In genomic region chr14:122463080-122463691, GRCm38 (mm10) we compare ENCODE assay signal across 8 mouse cellular contexts. TPM values are rescaled to one million over a fixed set of nuclear protein-coding genes. Genes with fewer than 3 reads are reported as not detected.
A peak's percentile ranks its signal among the peaks of the same experiment; 100 is the strongest.
DNase-seq lines count a peak whose midpoint lies in the region; ATAC-seq and TF ChIP-seq lines count a peak whose summit lies in the region.

No protein-coding gene starts in this region.

- under 1% methylated on average over 40 of the region's 40 CpGs for WGBS in heart, embryonic 11.5 days (ENCODE audit: insufficient replicate concordance)
- under 1% methylated on average over 40 of the region's 40 CpGs for WGBS in embryonic facial prominence, embryonic 10.5 days
- 2% methylated on average over 40 of the region's 40 CpGs for WGBS in intestine, embryonic 16.5 days
- under 1% methylated on average over 40 of the region's 40 CpGs for WGBS in neural tube, embryonic 11.5 days

- no peaks in the 10 kb centered on the region for H3K9me3 ChIP-seq in heart, embryonic 11.5 days (replicated peaks; ENCODE audit: control insufficient read depth, low read length)
- no peaks in the 10 kb centered on the region for H3K9me3 ChIP-seq in ES-E14 (ENCODE audit: control insufficient read depth, insufficient read depth, low read depth, low read length)
- no peaks in the 10 kb centered on the region for H3K9me3 ChIP-seq in embryonic facial prominence, embryonic 10.5 days
- H3K9me3 ChIP-seq in intestine, embryonic 16.5 days (ENCODE audit: control insufficient read depth, low read length), result no peaks in the 10 kb centered on the region
- H3K9me3 ChIP-seq in neural tube, embryonic 11.5 days (ENCODE audit: control insufficient read depth, low read length), result no peaks in the 10 kb centered on the region

- H3K27me3 ChIP-seq in heart, embryonic 11.5 days (ENCODE audit: control insufficient read depth, insufficient read depth, low read length), result peaks cover 74% of the 10 kb centered on the region
- H3K27me3 ChIP-seq in embryonic facial prominence, embryonic 10.5 days (replicated peaks; ENCODE audit: low read depth, poor library complexity, severe bottlenecking), result peaks cover 96% of the 10 kb centered on the region
- peaks cover 75% of the 10 kb centered on the region for H3K27me3 ChIP-seq in intestine, embryonic 16.5 days (replicated peaks; ENCODE audit: control insufficient read depth, insufficient read depth, low read length)
- H3K27me3 ChIP-seq in neural tube, embryonic 11.5 days (ENCODE audit: control insufficient read depth, insufficient read depth, low read length), result peaks cover 52% of the 10 kb centered on the region

- peaks cover 16% of the 10 kb centered on the region; the same call in 1 of the 2 replicates for H3K4me1 ChIP-seq in heart, embryonic 11.5 days (ENCODE audit: control insufficient read depth, insufficient read depth, low read length)
- peaks cover 4 to 8% of the 10 kb centered on the region in 2 experiments; a peak in 3 of 4 replicates for H3K4me1 ChIP-seq in ES-E14 (ENCODE audit: control insufficient read depth in 2 of 2, insufficient read depth in 2 of 2, low read length in 2 of 2, poor library complexity in 1 of 2)
- H3K4me1 ChIP-seq in embryonic facial prominence, embryonic 10.5 days, result peaks cover 41% of the 10 kb centered on the region
- peaks cover 17% of the 10 kb centered on the region for H3K4me1 ChIP-seq in intestine, embryonic 16.5 days (ENCODE audit: control insufficient read depth, insufficient read depth, low read length)
- peaks cover 14% of the 10 kb centered on the region for H3K4me1 ChIP-seq in neural tube, embryonic 11.5 days (ENCODE audit: control insufficient read depth, insufficient read depth, low read length)

- H3K4me3 ChIP-seq in heart, embryonic 11.5 days (ENCODE audit: low read depth, low read length), result peak overlapping the region; percentile 57
- H3K4me3 ChIP-seq in ES-E14 (ENCODE audit: insufficient read depth in 1 of 2, low read depth in 1 of 2, low read length in 2 of 2, poor library complexity in 1 of 2, severe bottlenecking in 1 of 2), result peak overlapping the region; percentile 68 to 98
- H3K4me3 ChIP-seq in embryonic facial prominence, embryonic 10.5 days, result peak overlapping the region; percentile 72
- peak overlapping the region; percentile 55 for H3K4me3 ChIP-seq in intestine, embryonic 16.5 days (ENCODE audit: low read length)
- H3K4me3 ChIP-seq in neural tube, embryonic 11.5 days (ENCODE audit: low read depth, low read length), result peak overlapping the region; percentile 53

- DNase-seq in heart, postnatal 36 days, result no peak
- DNase-seq in ES-E14 (ENCODE audit: low read depth, low spot score), result no peak
- peak; percentile 63 for DNase-seq in embryonic facial prominence, embryonic 10.5 days (ENCODE audit: low spot score)
- peak; percentile 54 for DNase-seq in neural tube, embryonic 11.5 days (ENCODE audit: low spot score)
- no peak for DNase-seq in right cerebral cortex, postnatal 10 days (ENCODE audit: low spot score in 2 of 2)
- no peak for DNase-seq in frontal cortex, adult 2 months (ENCODE audit: extremely low spot score in 1 of 2, low spot score in 1 of 2)

- 0 out of 2 replicates have a peak, but pooled peaks have one; percentile 7 for ATAC-seq in heart, embryonic 11.5 days (replicated peaks; ENCODE audit: insufficient number of reproducible peaks, low FRiP score, low TSS enrichment)
- no peak for ATAC-seq in intestine, embryonic 16.5 days
- ATAC-seq in neural tube, embryonic 11.5 days (ENCODE audit: insufficient read depth, low FRiP score, low TSS enrichment), result no peak

- in situ Hi-C loops in ES-E14 (cut with MboI; ENCODE audit: low sequenced_read_pairs in 2 of 2, unreplicated experiment in 2 of 2), result no loop called here

- intact Hi-C loops in heart, postnatal 36 days (cut with DNase I), result no loop called here

- no peak overlapping the region for H3K27ac ChIP-seq in heart, embryonic 11.5 days (ENCODE audit: low read depth, low read length)
- H3K27ac ChIP-seq in ES-E14 (ENCODE audit: insufficient read depth, low read depth, low read length, poor library complexity, severe bottlenecking), result no peak overlapping the region
- peak overlapping the region; percentile 87 for H3K27ac ChIP-seq in embryonic facial prominence, embryonic 10.5 days (replicated peaks)
- H3K27ac ChIP-seq in intestine, embryonic 16.5 days (ENCODE audit: low read length), result no peak overlapping the region
- peak overlapping the region; percentile 72 for H3K27ac ChIP-seq in neural tube, embryonic 11.5 days (ENCODE audit: low read depth, low read length)

- peak overlapping the region; percentile 96 for H3K4me2 ChIP-seq in heart, embryonic 11.5 days
- H3K4me2 ChIP-seq in intestine, embryonic 16.5 days (ENCODE audit: low read depth, low read length), result peak overlapping the region; percentile 94
- peak overlapping the region; percentile 79 for H3K4me2 ChIP-seq in neural tube, embryonic 11.5 days (ENCODE audit: low read depth)

- no peaks in the 10 kb centered on the region for H3K36me3 ChIP-seq in heart, embryonic 11.5 days (ENCODE audit: control insufficient read depth, insufficient read depth, low read length)
- H3K36me3 ChIP-seq in ES-E14 (ENCODE audit: control insufficient read depth, insufficient read depth, low read length, poor library complexity, severe bottlenecking), result peaks cover 10% of the 10 kb centered on the region; the same call in 1 of the 2 replicates
- no peaks in the 10 kb centered on the region for H3K36me3 ChIP-seq in embryonic facial prominence, embryonic 10.5 days (replicated peaks)
- no peaks in the 10 kb centered on the region for H3K36me3 ChIP-seq in intestine, embryonic 16.5 days (ENCODE audit: control insufficient read depth, insufficient read depth, low read length)
- no peaks in the 10 kb centered on the region for H3K36me3 ChIP-seq in neural tube, embryonic 11.5 days (ENCODE audit: control insufficient read depth, insufficient read depth, low read length)

- H3K9ac ChIP-seq in heart, embryonic 11.5 days (ENCODE audit: low read depth, low read length), result 0 out of 2 replicates have a peak overlapping the region, but pooled peaks have one; percentile 22
- H3K9ac ChIP-seq in ES-E14 (ENCODE audit: insufficient read depth, low read depth, low read length, poor library complexity, severe bottlenecking), result peak overlapping the region; percentile 80
- H3K9ac ChIP-seq in intestine, embryonic 16.5 days (ENCODE audit: low read depth, low read length), result no peak overlapping the region
- H3K9ac ChIP-seq in neural tube, embryonic 11.5 days (ENCODE audit: low read length), result peak overlapping the region; percentile 67

TF ChIP-seq in ES-E14, 5 proteins besides CTCF, POLR2A, EP300 and RAD21:
- TF ChIP-seq CHD2 (IDR thresholded peaks at IDR 0.05; ENCODE audit: low read depth, low read length) (no peak), ZNF384 (IDR thresholded peaks at IDR 0.05; ENCODE audit: low read depth, low read length) (no peak), MAFK (IDR thresholded peaks at IDR 0.05; ENCODE audit: insufficient read depth, low read depth, low read length) (no peak), ZC3H11A (IDR thresholded peaks at IDR 0.05; ENCODE audit: borderline replicate concordance, low read depth, low read length) (no peak), HCFC1 (IDR thresholded peaks at IDR 0.05; ENCODE audit: borderline replicate concordance, insufficient read depth, low read length) (no peak)

RNA-seq across cellular contexts. Expression of gene Zic5, which starts 2.3 kb away (rescaled TPM):
- 0.16 TPM in 1 of 2 replicates, not detected in the other for polyA plus RNA-seq in heart, embryonic 11.5 days (2014; fragmentation: Nextera tagmentation; extraction: Ambion mirVana)
- not detected for total RNA-seq in heart, postnatal 36 days (2021)
- total RNA-seq in ES-E14 (2012; rRNA removed), result 15.2 and 29.7 TPM in 2 replicates
- polyA plus RNA-seq in embryonic facial prominence, embryonic 10.5 days (2016; fragmentation: Nextera tagmentation; extraction: Ambion mirVana), result 6.2 and 6.9 TPM in 2 replicates
- polyA plus RNA-seq in intestine, embryonic 16.5 days (2015; fragmentation: Nextera tagmentation; extraction: Ambion mirVana), result not detected in 2 replicates
- polyA plus RNA-seq in neural tube, embryonic 11.5 days (2014; fragmentation: Nextera tagmentation; extraction: Ambion mirVana), result 10.3 and 10.8 TPM in 2 replicates
- 2.9 and 3.4 TPM in 2 replicates for polyA plus RNA-seq in frontal cortex, adult 2 months (2012; rRNA removed)

RNA-seq across cellular contexts. Expression of gene Zic2, which starts 12.0 kb away (rescaled TPM):
- 0.07 TPM in 1 of 2 replicates, not detected in the other for polyA plus RNA-seq in heart, embryonic 11.5 days (2014; fragmentation: Nextera tagmentation; extraction: Ambion mirVana)
- not detected for total RNA-seq in heart, postnatal 36 days (2021)
- total RNA-seq in ES-E14 (2012; rRNA removed), result 17.3 and 22.1 TPM in 2 replicates
- polyA plus RNA-seq in embryonic facial prominence, embryonic 10.5 days (2016; fragmentation: Nextera tagmentation; extraction: Ambion mirVana), result 2.2 and 2.4 TPM in 2 replicates
- polyA plus RNA-seq in intestine, embryonic 16.5 days (2015; fragmentation: Nextera tagmentation; extraction: Ambion mirVana), result not detected in 2 replicates
- 6.3 and 7.6 TPM in 2 replicates for polyA plus RNA-seq in neural tube, embryonic 11.5 days (2014; fragmentation: Nextera tagmentation; extraction: Ambion mirVana)
- 21.3 and 21.5 TPM in 2 replicates for polyA plus RNA-seq in frontal cortex, adult 2 months (2012; rRNA removed)

RNA-seq across cellular contexts. Expression of gene Gm5089, which starts 12.3 kb away (rescaled TPM):
- polyA plus RNA-seq in heart, embryonic 11.5 days (2014; fragmentation: Nextera tagmentation; extraction: Ambion mirVana), result not detected in 2 replicates
- total RNA-seq in heart, postnatal 36 days (2021), result not detected
- total RNA-seq in ES-E14 (2012; rRNA removed), result 0.21 and 0.31 TPM in 2 replicates
- polyA plus RNA-seq in embryonic facial prominence, embryonic 10.5 days (2016; fragmentation: Nextera tagmentation; extraction: Ambion mirVana), result 0.50 and 0.56 TPM in 2 replicates
- polyA plus RNA-seq in intestine, embryonic 16.5 days (2015; fragmentation: Nextera tagmentation; extraction: Ambion mirVana), result not detected in 2 replicates
- polyA plus RNA-seq in neural tube, embryonic 11.5 days (2014; fragmentation: Nextera tagmentation; extraction: Ambion mirVana), result 0.23 and 0.35 TPM in 2 replicates
- 0.06 and 0.10 TPM in 2 replicates for polyA plus RNA-seq in frontal cortex, adult 2 months (2012; rRNA removed)

RNA-seq across cellular contexts. Expression of gene Gm10837, which starts 27.2 kb away (rescaled TPM):
- 0.10 TPM in 1 of 2 replicates, not detected in the other for polyA plus RNA-seq in heart, embryonic 11.5 days (2014; fragmentation: Nextera tagmentation; extraction: Ambion mirVana)
- not detected for total RNA-seq in heart, postnatal 36 days (2021)
- total RNA-seq in ES-E14 (2012; rRNA removed), result not detected in 2 replicates
- 0.31 TPM in 1 of 2 replicates, not detected in the other for polyA plus RNA-seq in embryonic facial prominence, embryonic 10.5 days (2016; fragmentation: Nextera tagmentation; extraction: Ambion mirVana)
- not detected in 2 replicates for polyA plus RNA-seq in intestine, embryonic 16.5 days (2015; fragmentation: Nextera tagmentation; extraction: Ambion mirVana)
- polyA plus RNA-seq in neural tube, embryonic 11.5 days (2014; fragmentation: Nextera tagmentation; extraction: Ambion mirVana), result 0.51 and 0.54 TPM in 2 replicates
- polyA plus RNA-seq in frontal cortex, adult 2 months (2012; rRNA removed), result not detected in 2 replicates

Comparison
In these comparisons a context has a peak if more than half of its experiments do, and no peak if none do; other contexts are left out.
1. H3K27ac ChIP-seq: peak in embryonic facial prominence, embryonic 10.5 days (single experiment) and neural tube, embryonic 11.5 days (single experiment); none in heart, embryonic 11.5 days (single experiment), ES-E14 (single experiment) and intestine, embryonic 16.5 days (single experiment).
2. DNase-seq: peak in embryonic facial prominence, embryonic 10.5 days (single experiment) and neural tube, embryonic 11.5 days (single experiment); none in heart, postnatal 36 days (0 of 2), ES-E14 (single experiment), right cerebral cortex, postnatal 10 days (0 of 2) and frontal cortex, adult 2 months (0 of 2).
3. Peak in every context shown above with its lines, with median percentiles within 50 percentile points of each other: H3K4me2 ChIP-seq and H3K4me3 ChIP-seq.